Mouse (Mus musculus) midbrain, embryonic 12.5 days (tissue): ENCODE measurements around the gene Ski. TPM values are rescaled to one million over a fixed set of nuclear protein-coding genes. Genes with fewer than 3 reads are reported as not detected.

Experiments used
- ATAC-seq: fragments of 200-750 bp; cut with Nextera tagmentation; 2 replicates; pipeline ENCODE4 v1.8.0; 2017; ENCODE audit warnings: low read depth, moderate TSS enrichment, moderate library complexity; ENCODE audit not compliant: low FRiP score
- H3K27ac ChIP-seq: fragments of 300-500 bp; sonication (generic); replicated peaks from 2 replicates; pipeline ENCODE4 v1.5.1; 2016; ENCODE audit warnings: mild to moderate bottlenecking
- H3K27me3 ChIP-seq: fragments of 300-500 bp; sonication (generic); 2 replicates; pipeline ENCODE4 v1.6.1; 2016; ENCODE audit warnings: mild to moderate bottlenecking
- H3K36me3 ChIP-seq: fragments of 300-500 bp; sonication (generic); 2 replicates; pipeline ENCODE4 v1.6.1; 2016
- H3K4me1 ChIP-seq: fragments of 300-500 bp; sonication (generic); 2 replicates; pipeline ENCODE4 v1.6.1; 2016
- H3K4me2 ChIP-seq: fragments of 300-500 bp; sonication (generic); replicated peaks from 2 replicates; pipeline ENCODE4 v1.6.1; 2016; ENCODE audit warnings: mild to moderate bottlenecking, moderate library complexity
- H3K4me3 ChIP-seq: fragments of 300-500 bp; sonication (generic); 2 replicates; pipeline ENCODE4 v1.5.1; 2016; ENCODE audit warnings: mild to moderate bottlenecking
- H3K9ac ChIP-seq: fragments of 300-500 bp; sonication (generic); replicated peaks from 2 replicates; pipeline ENCODE4 v1.6.1; 2016; ENCODE audit warnings: mild to moderate bottlenecking, moderate library complexity
- H3K9me3 ChIP-seq: fragments of 300-500 bp; sonication (generic); 2 replicates; pipeline ENCODE4 v1.6.1; 2016; ENCODE audit warnings: mild to moderate bottlenecking
- WGBS: fragments of 180-500 bp; shearing (Covaris S2); methylation state at CpG from one replicate; pipeline ENCODE4 v1.1.7; 2016; 5-methylcytosine and 5-hydroxymethylcytosine counted together
- polyA plus RNA-seq: library from polyadenylated mRNA; unstranded; fragments of >200 nt; fragmentation: Nextera tagmentation; extraction: Ambion mirVana; gene quantifications from 2 replicates; pipeline ENCODE4 v1.2.1, GENCODE M21; 2016

The Ski gene
- polyA plus RNA-seq, 1 experiment from 2014 or later, result 12.2 TPM

DNA sequence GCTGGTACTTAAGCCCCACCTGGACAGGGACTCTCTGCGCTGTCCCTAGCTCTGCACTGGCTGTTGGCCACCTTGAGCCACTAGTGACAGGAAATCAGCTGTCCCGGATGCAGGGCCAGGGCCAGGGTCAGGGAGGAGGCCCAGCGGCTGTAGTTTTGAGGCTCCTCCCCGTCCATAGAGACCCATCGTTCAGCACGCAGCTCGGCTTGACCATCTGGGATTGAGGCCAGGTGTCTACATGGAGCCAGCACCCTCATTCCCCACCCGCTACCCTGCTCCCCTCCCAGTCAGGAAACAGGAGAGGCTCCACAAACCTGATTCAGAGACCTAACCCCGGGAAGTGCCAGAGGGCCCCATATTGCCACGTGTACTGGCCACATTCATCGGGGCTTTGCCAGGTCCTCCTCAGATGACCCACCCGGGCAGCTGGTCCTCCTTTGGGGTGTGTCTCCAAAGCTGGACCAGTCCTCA lies 81.6 kb downstream of the Ski start:
- Histone ChIP-seq H3K4me2 (no peak overlapping the region), H3K9me3 (no peaks in the 10 kb centered on the region), H3K27me3 (no peaks in the 10 kb centered on the region), H3K9ac (no peak overlapping the region), H3K4me1 (peaks cover 31% of the 10 kb centered on the region), H3K27ac (no peak overlapping the region), H3K4me3 (no peak overlapping the region), H3K36me3 (no peaks in the 10 kb centered on the region)
- ATAC-seq, result no peak
- 78% methylated on average over 12 of the region's 12 CpGs for WGBS

DNA sequence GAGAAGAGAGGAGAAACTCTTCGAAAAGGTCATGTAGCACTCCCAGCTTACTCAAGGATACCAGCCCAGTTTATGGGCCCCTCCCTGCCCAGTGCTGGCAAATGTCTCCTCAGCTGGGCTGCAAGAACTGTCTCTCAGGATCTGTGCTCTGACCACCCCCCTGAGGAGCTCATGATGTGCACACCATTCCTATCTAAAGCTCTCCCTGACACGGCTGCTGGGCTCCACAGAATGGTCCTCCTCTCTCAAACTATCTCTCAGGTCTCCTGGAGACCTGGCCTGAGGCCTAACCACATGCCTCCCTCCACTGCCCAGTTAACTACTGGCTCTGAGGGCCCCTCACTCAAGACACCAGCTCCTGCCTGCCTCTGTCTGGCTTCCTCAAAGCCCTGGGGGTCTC lies 82.2 kb downstream of the Ski start:
- Histone ChIP-seq H3K9ac (no peak overlapping the region), H3K4me1 (peaks cover 32% of the 10 kb centered on the region), H3K9me3 (no peaks in the 10 kb centered on the region), H3K27ac (no peak overlapping the region), H3K36me3 (no peaks in the 10 kb centered on the region), H3K27me3 (no peaks in the 10 kb centered on the region), H3K4me3 (no peak overlapping the region), H3K4me2 (no peak overlapping the region)
- WGBS, result 76% methylated on average over 2 of the region's 2 CpGs
- no peak for ATAC-seq

DNA sequence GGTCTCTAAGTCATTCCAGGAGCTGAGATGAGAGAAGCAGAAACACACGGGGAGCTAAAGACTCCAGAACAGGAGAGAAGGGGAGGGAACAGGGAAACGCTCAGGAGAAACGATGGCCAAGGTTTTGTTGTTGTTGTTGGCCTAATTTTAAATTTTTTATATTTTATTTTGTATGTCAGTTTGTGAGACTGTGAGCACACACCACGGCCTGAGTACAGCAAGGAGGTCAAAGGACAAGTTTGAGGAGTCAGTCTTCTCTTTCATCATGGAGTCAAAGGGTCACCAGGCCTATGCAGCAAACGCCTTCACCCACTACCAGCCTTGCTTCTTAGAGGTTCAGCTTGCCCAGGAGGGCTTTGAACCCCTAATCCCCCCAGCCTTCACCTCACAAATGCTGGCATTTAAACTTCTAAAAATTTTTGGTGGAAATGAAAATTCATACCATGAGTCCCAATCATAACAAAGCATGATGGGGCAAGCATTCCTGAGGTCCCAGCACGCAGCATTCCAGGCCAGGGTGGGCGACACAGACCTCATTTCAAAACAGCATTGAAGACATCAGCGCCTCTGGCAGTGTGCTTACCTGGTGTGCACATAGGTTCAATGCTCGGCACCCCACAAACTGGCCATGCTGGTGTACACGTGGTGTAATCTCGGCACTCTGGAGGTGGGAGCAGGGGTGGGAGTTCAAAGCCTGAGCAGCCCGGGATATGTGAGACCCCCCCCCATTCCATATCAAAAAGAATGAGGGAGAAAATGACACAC lies 82.9 kb downstream of the Ski start:
- Histone ChIP-seq H3K27me3 (no peaks in the 10 kb centered on the region), H3K9ac (no peak overlapping the region), H3K9me3 (no peaks in the 10 kb centered on the region), H3K4me3 (no peak overlapping the region), H3K4me1 (peaks cover 29% of the 10 kb centered on the region), H3K4me2 (no peak overlapping the region), H3K27ac (no peak overlapping the region), H3K36me3 (no peaks in the 10 kb centered on the region)
- WGBS, result 81% methylated on average over 12 of the region's 12 CpGs
- ATAC-seq, result no peak

DNA sequence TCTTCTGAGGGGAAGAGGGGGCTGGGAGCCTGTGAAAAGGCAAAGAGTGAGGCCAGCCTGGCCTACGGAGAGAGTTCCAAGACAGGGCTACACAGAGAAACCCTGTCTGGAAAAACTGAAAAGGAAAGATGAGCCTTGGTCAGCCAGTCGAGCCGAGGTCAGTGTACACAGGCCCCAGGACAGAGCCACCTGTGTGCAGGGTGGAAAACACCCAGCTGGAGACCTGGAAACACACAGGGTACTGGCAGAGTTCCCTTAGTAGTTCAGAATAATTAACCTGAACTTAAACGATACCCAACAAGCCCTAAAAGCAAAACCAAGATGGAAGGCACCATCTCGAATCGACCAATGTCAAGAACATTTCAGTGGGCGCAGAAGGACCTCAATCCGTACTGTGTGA lies 83.9 kb downstream of the Ski start:
- Histone ChIP-seq H3K4me1 (peaks cover 28% of the 10 kb centered on the region), H3K27me3 (no peaks in the 10 kb centered on the region), H3K4me3 (no peak overlapping the region), H3K27ac (no peak overlapping the region), H3K9ac (no peak overlapping the region), H3K4me2 (no peak overlapping the region), H3K9me3 (no peaks in the 10 kb centered on the region), H3K36me3 (no peaks in the 10 kb centered on the region)
- 86% methylated on average over 8 of the region's 8 CpGs for WGBS
- no peak for ATAC-seq

DNA sequence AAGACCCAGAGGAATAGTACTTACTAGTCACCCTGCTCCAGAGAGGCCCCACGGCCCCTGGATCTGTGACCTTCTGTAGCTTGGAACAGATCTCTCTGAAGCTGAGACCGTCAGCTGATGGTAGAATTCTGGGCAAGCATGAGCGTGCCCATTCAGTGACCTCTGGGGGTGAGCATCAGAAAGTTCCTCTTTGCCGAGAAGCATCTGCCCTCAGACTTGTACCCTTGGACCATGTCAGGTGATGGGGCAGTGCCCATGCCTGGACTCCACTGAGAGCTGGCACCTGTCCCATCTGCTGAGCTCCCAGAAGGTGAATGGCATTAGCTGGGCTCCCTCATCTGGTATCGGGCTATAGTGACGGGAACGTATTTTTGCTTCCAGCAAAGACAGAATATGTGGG lies 84.5 kb downstream of the Ski start:
- Histone ChIP-seq H3K27me3 (no peaks in the 10 kb centered on the region), H3K9ac (no peak overlapping the region), H3K9me3 (no peaks in the 10 kb centered on the region), H3K4me1 (peaks cover 32% of the 10 kb centered on the region), H3K4me3 (no peak overlapping the region), H3K27ac (no peak overlapping the region), H3K36me3 (no peaks in the 10 kb centered on the region), H3K4me2 (no peak overlapping the region)
- WGBS, result 93% methylated on average over 7 of the region's 7 CpGs
- no peak for ATAC-seq

DNA sequence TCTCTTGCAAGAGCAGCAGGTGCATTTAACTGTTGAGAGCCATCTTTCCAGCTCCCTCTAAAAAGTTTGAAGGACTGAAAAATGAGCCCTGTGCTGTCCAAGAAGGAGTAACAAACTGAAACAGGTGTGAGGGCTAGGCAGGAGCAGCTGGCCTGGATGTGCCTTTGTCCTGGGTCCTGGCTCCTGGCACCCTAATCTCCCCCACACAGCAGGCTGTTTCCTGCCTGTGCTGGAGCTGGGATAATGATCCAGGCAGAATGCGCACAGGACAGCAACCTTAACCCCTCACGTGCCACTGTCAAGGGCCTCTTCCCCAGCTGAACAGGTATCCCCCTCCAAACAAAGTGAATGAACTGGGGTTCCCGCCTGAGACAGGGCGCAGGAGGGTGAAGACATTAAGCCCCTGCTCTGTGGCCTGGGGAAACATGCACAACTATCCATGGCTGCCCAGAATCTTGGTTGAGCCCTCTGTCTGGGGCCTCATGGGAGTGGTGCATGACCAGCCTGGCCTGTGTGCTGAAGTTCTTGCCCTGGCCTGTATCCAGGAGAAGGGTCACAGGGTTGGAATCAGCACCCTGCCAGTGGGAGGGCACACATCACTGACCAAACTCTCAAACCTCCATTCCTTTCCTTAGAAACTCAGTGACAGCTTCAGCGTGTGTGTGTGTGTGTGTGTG lies 86.3 kb downstream of the Ski start:
- no peak for ATAC-seq
- peaks cover 33% of the 10 kb centered on the region for H3K4me1 ChIP-seq
- H3K9ac ChIP-seq, result no peak overlapping the region
- H3K9me3 ChIP-seq, result no peaks in the 10 kb centered on the region
- 44% methylated on average over 5 of the region's 5 CpGs for WGBS
- H3K27ac ChIP-seq, result 0 out of 2 replicates have a peak overlapping the region, but pooled peaks have one; percentile 0
- H3K4me3 ChIP-seq, result no peak overlapping the region
- no peak overlapping the region for H3K4me2 ChIP-seq
- H3K36me3 ChIP-seq, result no peaks in the 10 kb centered on the region
- H3K27me3 ChIP-seq, result no peaks in the 10 kb centered on the region

DNA sequence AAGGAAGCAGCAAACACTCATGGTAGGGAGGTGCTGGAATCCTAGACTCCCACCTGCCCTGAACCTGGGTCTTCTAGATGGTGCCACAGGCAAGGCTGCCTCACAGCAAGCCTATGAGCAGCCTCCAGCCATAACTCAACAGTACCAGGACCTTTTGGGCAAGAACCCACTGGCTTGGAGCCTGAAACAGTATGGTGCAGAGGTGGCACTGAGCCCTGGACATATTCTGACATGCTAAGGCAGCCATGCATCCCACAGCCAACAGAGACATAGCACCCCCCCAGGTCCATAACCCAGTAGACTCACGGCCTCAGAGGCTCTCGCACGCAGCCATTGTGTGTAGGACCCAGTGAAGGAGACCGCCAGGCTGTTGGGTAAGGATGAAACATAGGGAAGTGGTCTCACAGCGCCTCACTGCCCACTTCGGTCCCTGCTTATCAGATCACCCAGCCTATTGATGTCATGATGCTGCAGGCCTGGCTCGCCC lies 87.7 kb downstream of the Ski start:
- no peak overlapping the region for H3K4me3 ChIP-seq
- no peak for ATAC-seq
- no peaks in the 10 kb centered on the region; the same call in 1 of the 2 replicates for H3K27me3 ChIP-seq
- no peak overlapping the region for H3K4me2 ChIP-seq
- no peak overlapping the region for H3K9ac ChIP-seq
- H3K36me3 ChIP-seq, result no peaks in the 10 kb centered on the region
- 93% methylated on average over 7 of the region's 7 CpGs for WGBS
- no peaks in the 10 kb centered on the region for H3K9me3 ChIP-seq
- H3K27ac ChIP-seq, result no peak overlapping the region
- peaks cover 33% of the 10 kb centered on the region for H3K4me1 ChIP-seq

DNA sequence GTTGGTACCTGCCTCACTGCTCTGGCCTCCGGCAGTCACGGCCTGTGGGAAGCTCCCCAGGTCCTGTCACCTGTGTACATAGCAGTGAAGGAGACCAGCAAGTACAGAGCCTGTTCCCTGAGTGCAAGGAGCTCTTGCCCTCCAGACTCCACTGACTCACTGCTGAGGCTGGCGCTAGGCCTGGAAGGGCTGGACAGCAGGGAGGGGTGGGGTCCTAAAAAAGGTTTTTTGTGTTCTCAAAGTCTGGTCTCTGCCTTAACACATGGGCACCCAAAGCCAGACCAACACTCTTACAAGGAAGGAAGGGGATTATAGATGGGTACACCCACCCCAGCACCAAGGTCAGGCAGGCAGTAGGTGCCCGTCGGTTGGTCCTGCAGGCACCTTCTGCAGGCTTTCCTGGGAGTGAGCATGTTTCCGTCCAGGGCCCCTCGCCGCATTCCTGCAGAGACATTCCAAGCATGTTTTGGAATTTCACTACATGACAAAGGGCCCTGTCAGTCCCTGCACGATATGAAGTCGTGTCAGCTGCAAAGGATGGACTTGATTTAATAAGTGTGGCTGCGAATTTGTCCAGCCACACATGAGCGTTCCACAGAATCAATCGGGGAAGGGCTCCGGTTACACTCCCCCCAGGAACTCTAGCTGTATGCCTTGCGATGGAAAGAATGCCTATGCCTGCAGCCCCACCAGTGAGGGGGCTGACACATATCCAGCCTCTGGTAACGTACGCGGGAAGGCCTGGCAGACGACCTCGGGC lies 88.6 kb downstream of the Ski start:
- H3K4me2 ChIP-seq, result no peak overlapping the region

DNA sequence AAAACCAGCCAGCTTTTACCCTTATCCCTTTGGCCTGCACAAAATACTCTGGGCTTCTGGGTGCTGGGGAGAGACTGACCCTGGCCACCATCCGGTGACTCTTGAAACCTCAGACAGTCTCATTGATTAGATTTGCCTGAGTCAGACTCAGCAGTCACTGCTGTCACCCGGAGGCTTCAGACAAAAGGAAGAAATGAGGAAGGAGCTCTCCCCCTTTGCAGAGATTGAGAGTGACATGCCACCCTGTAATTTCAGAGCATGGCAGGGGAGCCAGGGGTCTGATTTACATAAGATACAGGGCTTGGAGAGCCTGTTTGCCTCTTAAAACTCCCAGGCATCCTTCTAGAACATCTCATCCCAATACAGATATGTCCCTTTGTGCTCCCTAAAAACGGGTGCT lies 89.2 kb downstream of the Ski start:
- H3K4me1 ChIP-seq, result peaks cover 33% of the 10 kb centered on the region
- WGBS, result 39% methylated on average over 3 of the region's 3 CpGs
- H3K9ac ChIP-seq, result no peak overlapping the region
- H3K36me3 ChIP-seq, result no peaks in the 10 kb centered on the region
- no peaks in the 10 kb centered on the region; the same call in 1 of the 2 replicates for H3K27me3 ChIP-seq
- H3K4me3 ChIP-seq, result no peak overlapping the region
- H3K4me2 ChIP-seq, result no peak overlapping the region
- H3K9me3 ChIP-seq, result no peaks in the 10 kb centered on the region
- no peak for ATAC-seq
- 0 out of 2 replicates have a peak overlapping the region, but pooled peaks have one; percentile 47 for H3K27ac ChIP-seq

More for the DNA sequence above, 88.6 kb downstream of the Ski start:
- Histone ChIP-seq H3K27me3 (no peaks in the 10 kb centered on the region; the same call in 1 of the 2 replicates), H3K36me3 (no peaks in the 10 kb centered on the region), H3K9me3 (no peaks in the 10 kb centered on the region), H3K4me3 (no peak overlapping the region), H3K4me1 (peaks cover 33% of the 10 kb centered on the region), H3K27ac (peak overlapping the region; percentile 47; the same call in 1 of the 2 replicates), H3K9ac (no peak overlapping the region)
- no peak for ATAC-seq
- WGBS, result 49% methylated on average over 20 of the region's 20 CpGs

DNA sequence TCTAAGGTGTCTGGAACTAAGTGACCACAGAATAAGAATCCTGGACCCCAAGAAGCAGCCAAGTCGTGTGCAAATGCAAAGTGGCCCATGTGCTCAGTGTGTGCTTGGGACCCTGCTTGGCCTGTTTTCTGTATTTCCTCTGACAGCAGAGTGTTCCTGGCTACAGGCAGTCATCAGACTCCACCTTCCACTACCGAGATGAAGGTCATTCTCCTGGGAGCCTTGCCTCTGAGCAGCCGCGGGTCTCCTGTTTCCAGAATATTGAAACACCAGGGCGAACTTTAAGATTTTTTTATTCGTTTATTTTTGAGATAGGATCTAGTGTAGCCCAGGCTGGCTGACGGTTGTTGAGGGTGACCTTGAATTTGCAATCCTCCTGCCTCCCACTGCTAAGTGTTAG lies 91.8 kb downstream of the Ski start:
- 81% methylated on average over 7 of the region's 7 CpGs for WGBS
- Histone ChIP-seq H3K4me3 (no peak overlapping the region), H3K27ac (no peak overlapping the region), H3K9me3 (no peaks in the 10 kb centered on the region), H3K36me3 (no peaks in the 10 kb centered on the region), H3K4me2 (no peak overlapping the region), H3K4me1 (peaks cover 32% of the 10 kb centered on the region), H3K9ac (no peak overlapping the region), H3K27me3 (no peaks in the 10 kb centered on the region; the same call in 1 of the 2 replicates)
- ATAC-seq, result no peak

DNA sequence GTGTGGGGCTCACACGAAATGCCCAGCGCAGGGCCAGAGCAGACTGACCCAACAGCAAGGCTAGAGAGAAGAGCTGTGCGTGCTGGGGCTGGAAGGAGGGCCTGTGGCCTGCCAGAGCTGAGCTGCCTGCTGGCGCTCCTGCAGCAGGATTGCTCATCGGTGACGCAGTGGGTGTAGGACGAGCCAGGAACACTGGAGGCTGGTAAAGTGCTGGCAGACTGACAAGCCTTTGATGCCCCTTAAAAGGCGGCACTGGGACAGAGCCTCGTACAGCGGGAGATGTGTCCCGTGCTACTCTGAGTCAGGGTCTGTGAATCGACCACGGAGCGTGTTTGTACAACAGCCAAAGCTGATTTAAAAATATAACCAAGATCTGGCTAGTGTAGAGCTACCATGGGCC lies 92.4 kb downstream of the Ski start:
- Histone ChIP-seq H3K27ac (no peak overlapping the region), H3K9ac (0 out of 2 replicates have a peak overlapping the region, but pooled peaks have one; percentile 17), H3K4me1 (peaks cover 27% of the 10 kb centered on the region)

More for the DNA sequence above, 92.4 kb downstream of the Ski start:
- Histone ChIP-seq H3K9me3 (no peaks in the 10 kb centered on the region), H3K4me2 (no peak overlapping the region), H3K27me3 (no peaks in the 10 kb centered on the region; the same call in 1 of the 2 replicates), H3K36me3 (no peaks in the 10 kb centered on the region), H3K4me3 (no peak overlapping the region)
- 82% methylated on average over 14 of the region's 14 CpGs for WGBS
- no peak for ATAC-seq
